Mouse (Mus musculus): ENCODE measurements at regions not wholly inside any gene's neighbourhood (a gene's known extent, or its start where the extent isn't known, plus 50 kb on each side); places are given as distances from the start of the nearest gene placed in this dataset.

- no peak for TF ChIP-seq GATA4 (IDR thresholded peaks at IDR 0.05; ENCODE audit: insufficient replicate concordance, low read length)
Observed at GRCm38 (mm10) chr9:24833766-24834165, 59.7 kb upstream of the Tbx20 start.

- no peak for TF ChIP-seq GATA4 (IDR thresholded peaks at IDR 0.05; ENCODE audit: insufficient replicate concordance, low read length)
Observed at GRCm38 (mm10) chr9:24848210-24848609, 74.1 kb upstream of the Tbx20 start.

- no peak for TF ChIP-seq GATA4 (IDR thresholded peaks at IDR 0.05; ENCODE audit: insufficient replicate concordance, low read length)
Observed at GRCm38 (mm10) chr9:24859459-24859858, 85.4 kb upstream of the Tbx20 start.

- TF ChIP-seq GATA4 (IDR thresholded peaks at IDR 0.05; ENCODE audit: insufficient replicate concordance, low read length), result peak; percentile 52; the same call in 1 of the 2 replicates
Observed at GRCm38 (mm10) chr9:24866390-24867173, 92.5 kb upstream of the Tbx20 start.

GRCm38 (mm10) chr9:24868746-24869145 lies 94.6 kb upstream of the Tbx20 start:
- no peak for TF ChIP-seq GATA4 (IDR thresholded peaks at IDR 0.05; ENCODE audit: insufficient replicate concordance, low read length)

- TF ChIP-seq GATA4 (IDR thresholded peaks at IDR 0.05; ENCODE audit: insufficient replicate concordance, low read length), result no peak
Observed at GRCm38 (mm10) chr9:24874434-24875143, 100.5 kb upstream of the Tbx20 start.

GRCm38 (mm10) chr9:24878384-24879174 lies 104.5 kb upstream of the Tbx20 start:
- no peak for TF ChIP-seq GATA4 (IDR thresholded peaks at IDR 0.05; ENCODE audit: insufficient replicate concordance, low read length)

- TF ChIP-seq GATA4 (IDR thresholded peaks at IDR 0.05; ENCODE audit: insufficient replicate concordance, low read length), result no peak
Observed at GRCm38 (mm10) chr9:24879662-24880061, 105.6 kb upstream of the Tbx20 start.

- no peak for TF ChIP-seq GATA4 (IDR thresholded peaks at IDR 0.05; ENCODE audit: insufficient replicate concordance, low read length)
Observed at GRCm38 (mm10) chr9:24884011-24884410, 109.9 kb upstream of the Tbx20 start.

GRCm38 (mm10) chr9:24888282-24888681 lies 114.2 kb upstream of the Tbx20 start:
- TF ChIP-seq GATA4 (IDR thresholded peaks at IDR 0.05; ENCODE audit: insufficient replicate concordance, low read length), result no peak

- no peak for TF ChIP-seq GATA4 (IDR thresholded peaks at IDR 0.05; ENCODE audit: insufficient replicate concordance, low read length)
Observed at GRCm38 (mm10) chr9:24896498-24897261, 122.6 kb upstream of the Tbx20 start.

- peak; percentile 81 for TF ChIP-seq GATA4 (IDR thresholded peaks at IDR 0.05; ENCODE audit: insufficient replicate concordance, low read length)
Observed at GRCm38 (mm10) chr9:24899206-24899928, 125.3 kb upstream of the Tbx20 start.

- TF ChIP-seq GATA4 (IDR thresholded peaks at IDR 0.05; ENCODE audit: insufficient replicate concordance, low read length), result no peak
Observed at GRCm38 (mm10) chr9:24903706-24904105, 129.6 kb upstream of the Tbx20 start.
